Comparison of ENCODE assay signal across 21 mouse cellular contexts in genomic region chr10:44641616-44642015, GRCm38 (mm10).
"Had no signal": no experiment of that assay in that cellular context is flagged by ENCODE, and none has a peak within 500 bp of the region (broad histone marks: within the 10 kb centered on the region; RNA-seq: fewer than 3 reads in every experiment).

No protein-coding gene starts in this region.

- H3K36me3 ChIP-seq: limb, embryonic 12.5 days; limb, embryonic 15.5 days; midbrain, embryonic 10.5 days; midbrain, embryonic 13.5 days had no signal

- H3K27me3 ChIP-seq: limb, embryonic 12.5 days; limb, embryonic 15.5 days; midbrain, embryonic 13.5 days had no signal

- DNase-seq: kidney, adult 2 months; kidney, postnatal 25 days; left cerebral cortex, postnatal 4 days; liver, postnatal 0 days; lung, embryonic 14.5 days; retina, postnatal 1 day; right cerebral cortex, postnatal 25 days; thymus, adult 2 months; thymus, postnatal 14 days had no signal

- H3K9ac ChIP-seq: limb, embryonic 12.5 days; limb, embryonic 15.5 days; liver, embryonic 14.5 days; liver, postnatal 0 days; lung, embryonic 14.5 days; midbrain, embryonic 13.5 days had no signal

- H3K4me1 ChIP-seq: limb, embryonic 15.5 days; midbrain, embryonic 10.5 days; midbrain, embryonic 13.5 days had no signal

- H3K4me3 ChIP-seq: layer of hippocampus, adult 2 months; limb, embryonic 12.5 days; limb, embryonic 15.5 days; megakaryocyte, embryonic 14.5 days; midbrain, embryonic 10.5 days; midbrain, embryonic 13.5 days had no signal

- H3K9me3 ChIP-seq: limb, embryonic 12.5 days; limb, embryonic 15.5 days; megakaryocyte, embryonic 14.5 days; midbrain, embryonic 10.5 days; midbrain, embryonic 13.5 days had no signal

- H3K27ac ChIP-seq: kidney, postnatal 0 days; layer of hippocampus, adult 2 months; limb, embryonic 12.5 days; limb, embryonic 15.5 days; liver, embryonic 14.5 days; macrophage; midbrain, embryonic 10.5 days; midbrain, embryonic 13.5 days; stomach, postnatal 0 days had no signal

- ATAC-seq: intestine, postnatal 0 days; liver, postnatal 0 days; lung, postnatal 0 days; midbrain, embryonic 13.5 days had no signal
